Mouse (Mus musculus): ENCODE data around the gene Tsnax. TPM values are rescaled to one million over a fixed set of nuclear protein-coding genes. Genes with fewer than 3 reads are reported as not detected.

Gene Tsnax
- polyA plus RNA-seq, 1 experiment from 2014 or later, result 159 TPM

- no peak overlapping the region for H3K9ac ChIP-seq (replicated peaks; ENCODE audit: low read length)
- no peaks in the 10 kb centered on the region for H3K4me1 ChIP-seq (ENCODE audit: control insufficient read depth, insufficient read depth, low read length)
- ATAC-seq (replicated peaks; ENCODE audit: insufficient number of reproducible peaks, low FRiP score, low TSS enrichment, low read depth) (no peak), DNase-seq (ENCODE audit: low spot score) (no peak)
- H3K27me3 ChIP-seq (ENCODE audit: control insufficient read depth, insufficient read depth, low read length), result no peaks in the 10 kb centered on the region
- H3K4me2 ChIP-seq (ENCODE audit: low read depth, low read length), result no peak overlapping the region
- H3K4me3 ChIP-seq (ENCODE audit: low read depth, low read length), result no peak overlapping the region
- H3K36me3 ChIP-seq (replicated peaks; ENCODE audit: control insufficient read depth, insufficient read depth, low read depth, low read length), result no peaks in the 10 kb centered on the region
- H3K9me3 ChIP-seq (replicated peaks; ENCODE audit: control insufficient read depth, low read length), result no peaks in the 10 kb centered on the region
- 84% methylated on average over 6 of the region's 6 CpGs for WGBS
- H3K27ac ChIP-seq (replicated peaks; ENCODE audit: low read depth, low read length), result no peak overlapping the region
Observed at GRCm38 (mm10) chr8:125065596-125065995, 52.8 kb downstream of the Tsnax start.

GRCm38 (mm10) chr8:125066913-125067595 lies 54.3 kb downstream of the Tsnax start:
- Histone ChIP-seq H3K36me3 (replicated peaks; ENCODE audit: control insufficient read depth, insufficient read depth, low read depth, low read length) (no peaks in the 10 kb centered on the region), H3K4me2 (ENCODE audit: low read depth, low read length) (peak overlapping the region; percentile 21; the same call in 1 of the 2 replicates), H3K27ac (replicated peaks; ENCODE audit: low read depth, low read length) (peak overlapping the region; percentile 28; the same call in 1 of the 2 replicates), H3K9ac (replicated peaks; ENCODE audit: low read length) (no peak overlapping the region; the same call in 1 of the 2 replicates), H3K27me3 (ENCODE audit: control insufficient read depth, insufficient read depth, low read length) (no peaks in the 10 kb centered on the region), H3K9me3 (replicated peaks; ENCODE audit: control insufficient read depth, low read length) (no peaks in the 10 kb centered on the region), H3K4me1 (ENCODE audit: control insufficient read depth, insufficient read depth, low read length) (no peaks in the 10 kb centered on the region), H3K4me3 (ENCODE audit: low read depth, low read length) (no peak overlapping the region)
- DNase-seq (ENCODE audit: low spot score), result peak; percentile 85
- WGBS, result 17% methylated on average over 12 of the region's 12 CpGs
- peak; percentile 29 for ATAC-seq (replicated peaks; ENCODE audit: insufficient number of reproducible peaks, low FRiP score, low TSS enrichment, low read depth)

GRCm38 (mm10) chr8:125067596-125067960 lies 54.8 kb downstream of the Tsnax start:
- H3K4me1 ChIP-seq (ENCODE audit: control insufficient read depth, insufficient read depth, low read length), result no peaks in the 10 kb centered on the region
- DNase-seq (ENCODE audit: low spot score) (no peak), ATAC-seq (replicated peaks; ENCODE audit: insufficient number of reproducible peaks, low FRiP score, low TSS enrichment, low read depth) (0 out of 2 replicates have a peak, but pooled peaks have one; percentile 39)
- H3K4me3 ChIP-seq (ENCODE audit: low read depth, low read length), result no peak overlapping the region
- H3K4me2 ChIP-seq (ENCODE audit: low read depth, low read length), result no peak overlapping the region
- H3K27ac ChIP-seq (replicated peaks; ENCODE audit: low read depth, low read length), result 0 out of 2 replicates have a peak overlapping the region, but pooled peaks have one; percentile 28
- 58% methylated on average over 9 of the region's 9 CpGs for WGBS
- H3K27me3 ChIP-seq (ENCODE audit: control insufficient read depth, insufficient read depth, low read length), result no peaks in the 10 kb centered on the region
- no peak overlapping the region for H3K9ac ChIP-seq (replicated peaks; ENCODE audit: low read length)
- no peaks in the 10 kb centered on the region for H3K9me3 ChIP-seq (replicated peaks; ENCODE audit: control insufficient read depth, low read length)
- no peaks in the 10 kb centered on the region for H3K36me3 ChIP-seq (replicated peaks; ENCODE audit: control insufficient read depth, insufficient read depth, low read depth, low read length)

GRCm38 (mm10) chr8:125068146-125068905 lies 55.5 kb downstream of the Tsnax start:
- WGBS, result 83% methylated on average over 6 of the region's 6 CpGs
- H3K27ac ChIP-seq (replicated peaks; ENCODE audit: low read depth, low read length), result no peak overlapping the region
- no peaks in the 10 kb centered on the region for H3K4me1 ChIP-seq (ENCODE audit: control insufficient read depth, insufficient read depth, low read length)
- H3K4me3 ChIP-seq (ENCODE audit: low read depth, low read length), result no peak overlapping the region
- no peaks in the 10 kb centered on the region for H3K36me3 ChIP-seq (replicated peaks; ENCODE audit: control insufficient read depth, insufficient read depth, low read depth, low read length)
- no peaks in the 10 kb centered on the region for H3K9me3 ChIP-seq (replicated peaks; ENCODE audit: control insufficient read depth, low read length)
- ATAC-seq (replicated peaks; ENCODE audit: insufficient number of reproducible peaks, low FRiP score, low TSS enrichment, low read depth), result no peak
- DNase-seq (ENCODE audit: low spot score), result no peak
- no peaks in the 10 kb centered on the region for H3K27me3 ChIP-seq (ENCODE audit: control insufficient read depth, insufficient read depth, low read length)
- no peak overlapping the region for H3K9ac ChIP-seq (replicated peaks; ENCODE audit: low read length)
- no peak overlapping the region for H3K4me2 ChIP-seq (ENCODE audit: low read depth, low read length)

GRCm38 (mm10) chr8:125069304-125069703 lies 56.5 kb downstream of the Tsnax start:
- ATAC-seq (replicated peaks; ENCODE audit: insufficient number of reproducible peaks, low FRiP score, low TSS enrichment, low read depth), result no peak
- no peaks in the 10 kb centered on the region for H3K9me3 ChIP-seq (replicated peaks; ENCODE audit: control insufficient read depth, low read length)
- DNase-seq (ENCODE audit: low spot score), result no peak
- no peaks in the 10 kb centered on the region for H3K36me3 ChIP-seq (replicated peaks; ENCODE audit: control insufficient read depth, insufficient read depth, low read depth, low read length)
- H3K27ac ChIP-seq (replicated peaks; ENCODE audit: low read depth, low read length), result no peak overlapping the region
- H3K4me3 ChIP-seq (ENCODE audit: low read depth, low read length), result no peak overlapping the region
- H3K27me3 ChIP-seq (ENCODE audit: control insufficient read depth, insufficient read depth, low read length), result no peaks in the 10 kb centered on the region
- no peaks in the 10 kb centered on the region for H3K4me1 ChIP-seq (ENCODE audit: control insufficient read depth, insufficient read depth, low read length)
- H3K4me2 ChIP-seq (ENCODE audit: low read depth, low read length), result no peak overlapping the region
- no peak overlapping the region for H3K9ac ChIP-seq (replicated peaks; ENCODE audit: low read length)
- WGBS, result 73% methylated on average over 7 of the region's 7 CpGs

GRCm38 (mm10) chr8:125069733-125070132 lies 56.9 kb downstream of the Tsnax start:
- H3K27ac ChIP-seq (replicated peaks; ENCODE audit: low read depth, low read length), result no peak overlapping the region
- no peak overlapping the region for H3K4me2 ChIP-seq (ENCODE audit: low read depth, low read length)

GRCm38 (mm10) chr8:125074141-125074540 lies 61.3 kb downstream of the Tsnax start:
- H3K9me3 ChIP-seq (replicated peaks; ENCODE audit: control insufficient read depth, low read length), result no peaks in the 10 kb centered on the region
- H3K4me1 ChIP-seq (ENCODE audit: control insufficient read depth, insufficient read depth, low read length), result no peaks in the 10 kb centered on the region
- no peak overlapping the region for H3K9ac ChIP-seq (replicated peaks; ENCODE audit: low read length)
- WGBS, result 93% methylated on average over 10 of the region's 10 CpGs
- H3K36me3 ChIP-seq (replicated peaks; ENCODE audit: control insufficient read depth, insufficient read depth, low read depth, low read length), result no peaks in the 10 kb centered on the region
- H3K27me3 ChIP-seq (ENCODE audit: control insufficient read depth, insufficient read depth, low read length), result no peaks in the 10 kb centered on the region
- no peak overlapping the region for H3K27ac ChIP-seq (replicated peaks; ENCODE audit: low read depth, low read length)
- no peak overlapping the region for H3K4me3 ChIP-seq (ENCODE audit: low read depth, low read length)
- no peak overlapping the region for H3K4me2 ChIP-seq (ENCODE audit: low read depth, low read length)
- ATAC-seq (replicated peaks; ENCODE audit: insufficient number of reproducible peaks, low FRiP score, low TSS enrichment, low read depth), result no peak
- DNase-seq (ENCODE audit: low spot score), result no peak

More at GRCm38 (mm10) chr8:125069733-125070132, 56.9 kb downstream of the Tsnax start:
- 48% methylated on average over 6 of the region's 6 CpGs for WGBS
- no peak for DNase-seq (ENCODE audit: low spot score)
- ATAC-seq (replicated peaks; ENCODE audit: insufficient number of reproducible peaks, low FRiP score, low TSS enrichment, low read depth), result no peak
- Histone ChIP-seq H3K36me3 (replicated peaks; ENCODE audit: control insufficient read depth, insufficient read depth, low read depth, low read length) (no peaks in the 10 kb centered on the region), H3K9me3 (replicated peaks; ENCODE audit: control insufficient read depth, low read length) (no peaks in the 10 kb centered on the region), H3K27me3 (ENCODE audit: control insufficient read depth, insufficient read depth, low read length) (no peaks in the 10 kb centered on the region), H3K4me1 (ENCODE audit: control insufficient read depth, insufficient read depth, low read length) (no peaks in the 10 kb centered on the region), H3K4me3 (ENCODE audit: low read depth, low read length) (no peak overlapping the region), H3K9ac (replicated peaks; ENCODE audit: low read length) (no peak overlapping the region)

- no peak overlapping the region for H3K9ac ChIP-seq (replicated peaks; ENCODE audit: low read length)
- no peak overlapping the region for H3K4me2 ChIP-seq (ENCODE audit: low read depth, low read length)
- 89% methylated on average over 2 of the region's 2 CpGs for WGBS
- H3K4me3 ChIP-seq (ENCODE audit: low read depth, low read length), result no peak overlapping the region
- DNase-seq (ENCODE audit: low spot score) (no peak), ATAC-seq (replicated peaks; ENCODE audit: insufficient number of reproducible peaks, low FRiP score, low TSS enrichment, low read depth) (no peak)
- no peaks in the 10 kb centered on the region for H3K9me3 ChIP-seq (replicated peaks; ENCODE audit: control insufficient read depth, low read length)
- H3K36me3 ChIP-seq (replicated peaks; ENCODE audit: control insufficient read depth, insufficient read depth, low read depth, low read length), result no peaks in the 10 kb centered on the region
- no peaks in the 10 kb centered on the region for H3K27me3 ChIP-seq (ENCODE audit: control insufficient read depth, insufficient read depth, low read length)
- no peak overlapping the region for H3K27ac ChIP-seq (replicated peaks; ENCODE audit: low read depth, low read length)
- H3K4me1 ChIP-seq (ENCODE audit: control insufficient read depth, insufficient read depth, low read length), result no peaks in the 10 kb centered on the region
Observed at GRCm38 (mm10) chr8:125074581-125074980, 61.8 kb downstream of the Tsnax start.
